8 mouse cellular contexts compared by ENCODE assay signal in genomic region chr4:150606449-150607161, GRCm38 (mm10). TPM values are rescaled to one million over a fixed set of nuclear protein-coding genes. Genes with fewer than 3 reads are reported as not detected.
A peak's percentile ranks its signal among the peaks of the same experiment; 100 is the strongest.
DNase-seq lines count a peak whose midpoint lies in the region; ATAC-seq and TF ChIP-seq lines count a peak whose summit lies in the region.

No protein-coding gene starts in this region.

- no peaks in the 10 kb centered on the region; the same call in 1 of the 2 replicates for H3K4me1 ChIP-seq in lung, postnatal 0 days (ENCODE audit: insufficient read depth, low read depth, low read length)
- peaks cover 32% of the 10 kb centered on the region for H3K4me1 ChIP-seq in forebrain, embryonic 13.5 days

- no peak for ATAC-seq in lung, postnatal 0 days
- peak; percentile 79 for ATAC-seq in forebrain, embryonic 13.5 days

- H3K36me3 ChIP-seq in lung, postnatal 0 days (ENCODE audit: insufficient read depth, low read length) = 0 out of 2 replicates have a peak, but pooled peaks cover 7% of the 10 kb centered on the region
- H3K36me3 ChIP-seq in forebrain, embryonic 13.5 days (ENCODE audit: poor library complexity, severe bottlenecking) = peaks cover 11% of the 10 kb centered on the region; the same call in 1 of the 2 replicates

- peak overlapping the region; percentile 15; the same call in 1 of the 2 replicates for H3K27ac ChIP-seq in lung, postnatal 0 days (ENCODE audit: low read length)
- peak overlapping the region; percentile 85 for H3K27ac ChIP-seq in forebrain, embryonic 13.5 days

- H3K9ac ChIP-seq in lung, postnatal 0 days (replicated peaks; ENCODE audit: low read depth) = no peak overlapping the region
- peak overlapping the region; percentile 22 for H3K9ac ChIP-seq in forebrain, embryonic 13.5 days

- TF ChIP-seq CTCF in lung, postnatal 0 days (IDR thresholded peaks at IDR 0.05) = no peak

- WGBS in lung, postnatal 0 days = 64% methylated on average over 3 of the region's 3 CpGs
- 7% methylated on average over 3 of the region's 3 CpGs for WGBS in forebrain, embryonic 13.5 days

- H3K4me2 ChIP-seq in lung, postnatal 0 days (replicated peaks; ENCODE audit: low read depth, low read length) = no peak overlapping the region
- peak overlapping the region; percentile 7; the same call in 1 of the 2 replicates for H3K4me2 ChIP-seq in forebrain, embryonic 13.5 days

- H3K9me3 ChIP-seq in lung, postnatal 0 days (ENCODE audit: low read length) = no peaks in the 10 kb centered on the region
- no peaks in the 10 kb centered on the region for H3K9me3 ChIP-seq in forebrain, embryonic 13.5 days (replicated peaks)

- no peak overlapping the region for H3K4me3 ChIP-seq in lung, postnatal 0 days (ENCODE audit: low read depth, low read length)
- no peak overlapping the region for H3K4me3 ChIP-seq in forebrain, embryonic 13.5 days

- no peak for TF ChIP-seq EP300 in lung, postnatal 0 days (IDR thresholded peaks at IDR 0.05)

- no peaks in the 10 kb centered on the region for H3K27me3 ChIP-seq in lung, postnatal 0 days (replicated peaks; ENCODE audit: insufficient read depth, low read length)
- no peaks in the 10 kb centered on the region for H3K27me3 ChIP-seq in forebrain, embryonic 13.5 days

- DNase-seq in lung, postnatal 0 days (ENCODE audit: low spot score) = no peak
- DNase-seq in lung, postnatal 10 days = no peak
- peak; percentile 39 for DNase-seq in mesoderm, embryonic 11.5 days (ENCODE audit: low read depth, low spot score)
- peak; percentile 38 for DNase-seq in retina, postnatal 7 days (ENCODE audit: low read depth, low spot score)
- DNase-seq in urinary bladder, postnatal 36 days (ENCODE audit: low spot score in 2 of 2) = no peak
- no peak for DNase-seq in cerebellum, adult 8-10 months
- DNase-seq in kidney, adult 11 months = no peak

RNA-seq across cellular contexts. Expression of gene Slc45a1, which starts 45.4 kb away (rescaled TPM):
- polyA plus RNA-seq in lung, postnatal 0 days (2015; fragmentation: Nextera tagmentation; extraction: Ambion mirVana) = 0.04 TPM in 1 of 2 replicates, not detected in the other
- polyA plus RNA-seq in forebrain, embryonic 13.5 days (2015; fragmentation: Nextera tagmentation; extraction: Ambion mirVana) = 10.5 and 11.4 TPM in 2 replicates

Comparison
In these comparisons a context has a peak if more than half of its experiments do, and no peak if none do; other contexts are left out.
1. DNase-seq: peak in mesoderm, embryonic 11.5 days (single experiment) and retina, postnatal 7 days (single experiment); none in lung, postnatal 0 days (single experiment), lung, postnatal 10 days (single experiment), urinary bladder, postnatal 36 days (0 of 2), cerebellum, adult 8-10 months (single experiment) and kidney, adult 11 months (single experiment).
2. RNA of gene Slc45a1, which starts 45.4 kb away (polyA plus RNA-seq): 10.5 to 11.4 TPM in forebrain, embryonic 13.5 days; 0.04 TPM in lung, postnatal 0 days; every median in the first group is over 10 times any median in the second.